Mouse (Mus musculus) mesoderm, embryonic 11.5 days (tissue): ENCODE measurements around the gene Elmo2.

ENCODE experiments used
- DNase-seq: peaks from one replicate; pipeline ENCODE4 v3.0.0-alpha.2; 2012; ENCODE audit warnings: low read depth, low spot score

Elmo2 gene

GRCm38 (mm10) chr2:165257151-165257834, 69.0 kb downstream of the Elmo2 start:
- no peak for DNase-seq

GRCm38 (mm10) chr2:165256213-165256612, 70.1 kb downstream of the Elmo2 start:
- no peak for DNase-seq

GRCm38 (mm10) chr2:165253867-165254266, 72.4 kb downstream of the Elmo2 start:
- no peak for DNase-seq

- DNase-seq: no peak
Measured at GRCm38 (mm10) chr2:165253269-165253668, 73.0 kb downstream of the Elmo2 start.

DNA sequence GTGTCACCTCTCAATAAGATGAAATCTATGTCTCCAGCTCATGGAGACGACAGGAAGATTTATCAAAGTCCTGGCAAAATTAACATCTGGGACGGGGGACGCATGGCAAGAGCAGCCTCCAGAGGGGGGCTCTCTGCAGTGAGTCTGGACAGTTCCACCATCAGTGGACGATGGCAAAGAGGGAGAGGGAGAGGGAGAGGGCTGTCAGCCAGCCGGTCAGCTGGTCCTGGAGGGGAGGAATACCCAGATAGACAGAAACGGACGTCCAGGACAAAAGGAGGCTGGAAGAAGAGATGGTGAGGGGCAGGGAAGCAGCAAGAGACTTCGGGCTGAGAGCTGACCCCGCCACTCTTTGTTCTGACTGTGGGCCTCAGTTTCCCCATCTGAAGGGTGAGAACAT, 73.5 kb downstream of the Elmo2 start:
- DNase-seq: no peak

GRCm38 (mm10) chr2:165252381-165252780, 73.9 kb downstream of the Elmo2 start:
- DNase-seq: no peak

GRCm38 (mm10) chr2:165250903-165251302, 75.4 kb downstream of the Elmo2 start:
- DNase-seq: no peak

- DNase-seq: no peak
Measured at GRCm38 (mm10) chr2:165248967-165249366, 77.3 kb downstream of the Elmo2 start.

GRCm38 (mm10) chr2:165246349-165246748, 79.9 kb downstream of the Elmo2 start:
- DNase-seq: no peak

DNA sequence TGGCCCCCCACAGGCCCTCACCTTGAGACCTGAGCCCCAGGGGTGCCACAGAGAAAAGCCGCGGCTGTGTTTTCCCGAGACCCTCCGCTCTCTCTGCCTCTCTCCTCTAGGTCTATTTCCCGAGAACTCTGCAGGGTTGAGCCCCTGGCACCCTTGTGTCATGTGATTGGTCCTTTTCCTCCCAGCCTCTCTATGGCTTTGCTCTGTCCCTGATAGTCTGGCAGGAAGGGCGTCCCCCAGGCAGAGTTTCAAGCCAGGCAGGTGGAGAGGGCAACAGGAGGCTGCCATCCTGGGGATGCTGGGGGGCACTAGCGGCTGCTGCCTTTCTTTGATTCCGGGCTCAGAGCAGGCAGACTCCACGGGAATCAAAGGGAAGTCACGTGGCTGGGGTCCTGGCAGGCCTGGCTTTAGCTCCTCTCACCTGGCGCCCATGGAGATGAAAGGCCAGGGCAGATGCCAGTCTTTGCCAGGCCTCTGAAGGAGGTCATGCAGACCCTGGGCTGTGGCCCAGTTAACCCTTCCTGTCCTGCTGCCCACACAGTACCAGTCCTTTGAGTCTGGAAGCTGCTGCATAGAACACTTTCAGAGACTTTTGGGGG, 83.1 kb downstream of the Elmo2 start:
- no peak for DNase-seq

GRCm38 (mm10) chr2:165242575-165242974, 83.7 kb downstream of the Elmo2 start:
- no peak for DNase-seq

DNA sequence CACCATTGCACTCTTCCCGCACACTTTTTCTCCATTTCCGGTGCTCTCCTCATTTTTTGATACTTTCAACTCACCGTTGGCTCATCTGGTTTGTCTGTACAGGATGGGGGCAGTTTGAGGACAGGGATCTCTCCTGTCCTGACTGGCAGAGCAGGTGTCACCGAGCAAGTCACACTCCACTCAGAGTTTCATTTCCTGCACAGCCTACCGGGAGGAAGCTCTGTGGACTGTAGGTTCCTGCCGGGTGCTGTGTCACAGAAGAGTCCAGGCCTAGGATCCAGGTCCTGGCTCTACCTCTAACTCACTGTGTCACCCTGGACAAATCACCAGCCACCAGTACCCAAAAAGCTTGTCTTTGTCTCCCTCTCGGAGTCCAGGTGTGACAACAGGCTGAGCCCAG, 84.5 kb downstream of the Elmo2 start:
- DNase-seq: no peak

DNA sequence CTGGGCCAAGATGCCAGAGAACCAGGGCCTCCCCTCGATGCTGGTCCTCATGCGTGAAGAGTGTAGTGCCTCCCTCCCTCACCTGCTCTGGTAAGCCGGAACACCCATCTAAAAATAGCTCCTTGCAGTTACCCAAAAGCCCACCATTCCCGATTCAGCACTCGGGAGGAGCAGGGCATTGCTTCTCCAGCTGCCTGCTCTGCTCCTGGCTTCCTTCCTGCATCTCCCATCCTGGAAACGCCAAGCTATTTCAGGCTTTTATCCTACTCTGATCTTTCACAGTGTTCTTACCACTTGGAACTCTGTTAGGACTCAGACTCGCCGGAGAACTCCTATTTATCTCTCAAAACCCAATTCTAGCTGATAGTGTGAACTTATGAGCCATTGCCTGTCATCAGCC, 85.9 kb downstream of the Elmo2 start:
- DNase-seq: no peak

- no peak for DNase-seq
Measured at GRCm38 (mm10) chr2:165239533-165240144, 86.6 kb downstream of the Elmo2 start.

DNA sequence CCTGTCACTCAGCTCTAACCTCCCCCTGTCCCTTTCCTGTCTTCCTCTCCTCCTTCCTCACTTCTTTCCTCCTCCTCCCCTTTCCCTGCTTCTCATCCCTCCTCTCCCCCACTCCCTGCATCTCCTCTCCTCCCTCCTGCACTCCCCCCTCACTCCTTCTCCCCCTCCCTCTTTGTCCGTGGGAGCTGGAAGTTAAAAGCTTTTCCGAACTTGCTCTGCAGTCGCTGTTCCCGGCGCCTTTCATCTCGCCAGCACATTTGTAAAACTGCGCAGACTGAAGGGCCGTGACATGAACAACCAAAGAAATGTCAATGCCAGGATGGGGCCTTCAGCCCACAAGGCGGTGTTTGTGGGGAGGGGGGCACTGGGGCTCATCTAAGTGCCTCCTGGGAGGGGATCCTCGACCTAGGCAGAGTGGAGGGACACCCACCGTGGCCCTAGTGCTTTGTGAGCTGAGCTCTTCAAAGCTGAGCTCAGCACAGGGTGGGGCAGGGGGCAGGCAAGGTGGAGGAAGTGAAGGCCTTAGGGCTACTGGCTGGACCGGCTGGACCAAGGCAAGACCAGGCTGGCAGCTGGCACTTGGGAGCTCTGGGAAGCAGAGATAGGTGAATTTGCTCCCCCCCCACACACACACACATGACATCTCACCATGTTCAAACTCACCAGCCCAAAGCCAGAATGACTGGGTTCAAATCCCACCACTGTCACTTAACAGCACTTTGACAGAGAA, 87.7 kb downstream of the Elmo2 start:
- no peak for DNase-seq
